Mouse (Mus musculus) heart, embryonic 10.5 days (tissue): Measurements from ENCODE around the gene Wnk4. TPM values are rescaled to one million over a fixed set of nuclear protein-coding genes. Genes with fewer than 3 reads are reported as not detected.
A peak's percentile ranks its signal among the peaks of the same experiment; 100 is the strongest.

Source experiments
- DNase-seq: peaks from one replicate; pipeline ENCODE4 v3.0.0-alpha.2; 2017; ENCODE audit warnings: low spot score
- H3K27ac ChIP-seq: fragments of 300-500 bp; sonication (generic); 2 replicates; pipeline ENCODE4 v1.5.1; 2016; ENCODE audit warnings: mild to moderate bottlenecking
- H3K27me3 ChIP-seq: fragments of 300-500 bp; sonication (generic); 2 replicates; pipeline ENCODE4 v1.6.1; 2016; ENCODE audit warnings: mild to moderate bottlenecking; ENCODE audit not compliant: poor library complexity, insufficient read depth, severe bottlenecking
- H3K36me3 ChIP-seq: fragments of 300-500 bp; sonication (generic); 2 replicates; pipeline ENCODE4 v1.6.1; 2016; ENCODE audit warnings: mild to moderate bottlenecking, moderate library complexity
- H3K4me1 ChIP-seq: fragments of 300-500 bp; sonication (generic); 2 replicates; pipeline ENCODE4 v1.6.1; 2016; ENCODE audit warnings: mild to moderate bottlenecking
- H3K4me3 ChIP-seq: fragments of 300-500 bp; sonication (generic); 2 replicates; pipeline ENCODE4 v1.5.1; 2016; ENCODE audit warnings: mild to moderate bottlenecking, moderate library complexity
- H3K9me3 ChIP-seq: fragments of 300-500 bp; sonication (generic); 2 replicates; pipeline ENCODE4 v1.6.1; 2016; ENCODE audit warnings: mild to moderate bottlenecking, moderate library complexity
- WGBS: fragments of 180-500 bp; shearing (Covaris S2); methylation state at CpG from one replicate; pipeline ENCODE4 v1.1.7; 2016; 5-methylcytosine and 5-hydroxymethylcytosine counted together
- polyA plus RNA-seq: library from polyadenylated mRNA; unstranded; fragments of >200 nt; fragmentation: Nextera tagmentation; extraction: Ambion mirVana; gene quantifications from 2 replicates; pipeline ENCODE4 v1.2.1, GENCODE M21; 2016

Wnk4 gene
- polyA plus RNA-seq, 1 experiment from 2014 or later, result 13.9 TPM

DNA sequence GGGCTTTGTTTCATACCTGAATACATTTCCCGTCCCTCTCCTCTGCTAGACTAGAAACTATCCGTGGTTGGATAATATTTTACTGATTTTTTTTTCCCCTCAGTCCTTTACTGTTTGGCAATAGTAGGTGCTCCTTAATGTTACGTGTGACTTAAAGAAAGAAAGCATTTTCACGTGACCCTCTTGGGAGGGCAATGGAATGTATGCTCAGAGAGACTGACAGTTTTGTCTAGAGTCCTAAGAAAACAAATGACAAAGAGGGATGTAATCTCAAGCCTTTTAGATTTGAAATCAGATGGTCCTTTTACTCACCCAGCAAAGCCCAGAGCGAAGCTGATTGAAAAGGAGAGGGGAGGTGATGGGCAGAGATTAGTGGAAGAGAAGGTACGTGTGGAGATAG lies 5.5 kb downstream of the Wnk4 start:
- no peak for DNase-seq
- 34% methylated on average over 6 of the region's 6 CpGs for WGBS
- H3K27me3 ChIP-seq, result peaks cover 58% of the 10 kb centered on the region
- peaks cover 62% of the 10 kb centered on the region for H3K4me1 ChIP-seq
- H3K27ac ChIP-seq, result no peak overlapping the region
- H3K36me3 ChIP-seq, result no peaks in the 10 kb centered on the region
- no peaks in the 10 kb centered on the region for H3K9me3 ChIP-seq
- H3K4me3 ChIP-seq, result peak overlapping the region; percentile 54; the same call in 1 of the 2 replicates

DNA sequence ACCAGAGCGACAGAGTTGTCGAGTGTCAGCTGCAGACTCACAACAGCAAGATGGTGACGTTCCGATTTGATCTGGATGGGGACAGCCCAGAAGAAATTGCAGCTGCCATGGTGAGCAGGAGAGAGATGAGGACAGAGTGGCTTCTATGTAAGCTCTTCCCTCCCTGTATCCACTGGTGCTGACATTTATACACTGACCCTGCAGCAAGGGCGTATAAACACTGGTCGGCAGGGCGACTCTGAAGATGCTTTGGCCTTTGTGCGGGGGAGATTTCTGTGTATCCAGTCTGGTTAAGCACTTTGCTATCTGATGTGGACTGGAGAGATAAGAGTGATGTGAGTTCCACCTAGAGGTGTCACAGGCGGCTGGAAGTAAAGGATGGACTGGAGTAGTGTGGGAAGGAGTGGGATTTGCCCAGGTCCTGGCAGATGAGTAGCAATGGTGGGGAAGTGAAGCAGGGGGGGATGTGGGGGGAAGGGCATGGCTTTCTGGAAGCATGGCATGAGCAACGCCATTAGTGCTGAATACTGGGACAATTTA lies 9.3 kb downstream of the Wnk4 start:
- no peak for DNase-seq
- WGBS, result 18% methylated on average over 10 of the region's 10 CpGs

GRCm38 (mm10) chr11:101272446-101272845 lies 12.1 kb downstream of the Wnk4 start:
- WGBS, result 85% methylated on average over 3 of the region's 3 CpGs
- DNase-seq, result no peak
- H3K4me1 ChIP-seq, result peaks cover 43% of the 10 kb centered on the region

More for the DNA sequence above, 9.3 kb downstream of the Wnk4 start:
- peaks cover 29% of the 10 kb centered on the region for H3K4me1 ChIP-seq
- no peaks in the 10 kb centered on the region for H3K36me3 ChIP-seq
- peak overlapping the region; percentile 37 for H3K4me3 ChIP-seq
- no peaks in the 10 kb centered on the region for H3K9me3 ChIP-seq
- peaks cover 24% of the 10 kb centered on the region for H3K27me3 ChIP-seq
- peak overlapping the region; percentile 17; the same call in 1 of the 2 replicates for H3K27ac ChIP-seq

DNA sequence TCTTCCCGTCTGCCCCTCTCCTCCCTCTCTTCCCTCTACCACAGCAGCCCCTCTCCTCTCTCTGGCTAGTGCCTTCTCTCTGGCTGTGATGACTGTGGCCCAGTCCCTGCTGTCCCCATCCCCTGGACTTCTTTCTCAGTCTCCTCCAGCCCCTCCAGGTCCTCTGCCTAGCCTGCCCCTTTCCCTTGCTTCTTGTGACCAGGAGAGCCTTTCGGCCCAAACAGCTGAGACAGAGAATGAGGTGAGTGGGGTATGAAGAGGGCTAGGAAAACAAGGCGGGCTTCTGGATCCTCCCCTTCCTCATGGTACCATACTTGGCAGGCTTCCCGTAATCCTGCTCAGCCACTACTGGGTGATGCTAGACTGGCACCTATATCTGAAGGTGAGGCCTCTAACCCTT lies 14.9 kb downstream of the Wnk4 start:
- WGBS, result 72% methylated on average over 4 of the region's 4 CpGs
- Histone ChIP-seq H3K4me3 (no peak overlapping the region), H3K27ac (peak overlapping the region; percentile 42; the same call in 1 of the 2 replicates), H3K4me1 (peaks cover 41% of the 10 kb centered on the region), H3K9me3 (no peaks in the 10 kb centered on the region), H3K27me3 (peaks cover 18% of the 10 kb centered on the region), H3K36me3 (peaks cover 22% of the 10 kb centered on the region)
- DNase-seq, result no peak

More at GRCm38 (mm10) chr11:101272446-101272845, 12.1 kb downstream of the Wnk4 start:
- H3K4me3 ChIP-seq, result no peak overlapping the region
- no peak overlapping the region for H3K27ac ChIP-seq
- H3K36me3 ChIP-seq, result peaks cover 22% of the 10 kb centered on the region
- peaks cover 16% of the 10 kb centered on the region for H3K27me3 ChIP-seq
- no peaks in the 10 kb centered on the region for H3K9me3 ChIP-seq

GRCm38 (mm10) chr11:101276319-101277070 lies 16.1 kb downstream of the Wnk4 start:
- peaks cover 22% of the 10 kb centered on the region for H3K36me3 ChIP-seq
- H3K4me3 ChIP-seq, result peak overlapping the region; percentile 25
- H3K4me1 ChIP-seq, result peaks cover 41% of the 10 kb centered on the region
- DNase-seq, result no peak
- H3K9me3 ChIP-seq, result no peaks in the 10 kb centered on the region
- 34% methylated on average over 27 of the region's 27 CpGs for WGBS
- H3K27ac ChIP-seq, result peak overlapping the region; percentile 53
- H3K27me3 ChIP-seq, result peaks cover 22% of the 10 kb centered on the region

DNA sequence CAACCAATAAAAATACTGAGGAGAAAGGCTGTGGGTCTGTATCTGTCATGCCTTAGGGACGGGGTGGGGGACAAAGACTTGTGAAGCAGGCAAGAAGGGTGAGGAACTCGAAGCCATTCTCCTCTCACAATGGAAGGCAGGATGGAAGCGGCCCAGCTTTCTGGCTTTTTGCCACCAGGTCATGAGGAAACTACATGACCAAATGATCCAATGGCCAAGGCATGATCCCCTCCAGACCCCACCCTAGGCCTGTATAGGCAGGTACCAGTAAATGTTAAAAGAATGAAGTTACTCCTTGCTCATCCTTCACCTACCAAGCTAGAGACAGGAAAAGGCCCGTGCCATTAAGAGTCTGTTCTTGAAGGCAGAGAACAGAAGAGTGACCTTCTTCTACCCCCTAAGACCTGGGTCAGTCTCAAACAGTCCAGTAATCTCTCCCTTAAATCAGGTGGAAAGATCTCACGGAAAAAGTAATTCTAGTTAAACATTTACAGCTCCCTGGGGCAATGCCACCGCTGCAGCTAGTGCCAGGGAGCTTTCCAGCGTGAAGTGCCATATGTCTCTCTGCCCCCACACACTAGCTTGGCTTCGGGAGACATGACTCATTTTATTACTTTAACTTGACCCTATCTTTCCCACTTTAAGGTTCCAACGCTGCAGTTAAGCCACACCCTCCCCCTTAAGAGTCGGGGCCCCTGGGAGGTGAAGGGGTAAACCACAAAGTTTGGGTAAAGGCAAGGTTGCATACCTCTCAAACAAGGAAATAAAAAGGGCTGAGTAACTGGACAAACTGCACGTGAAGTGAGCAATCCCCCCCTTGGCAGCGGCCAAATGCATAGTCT lies 17.2 kb downstream of the Wnk4 start:
- Histone ChIP-seq H3K36me3 (peaks cover 22% of the 10 kb centered on the region), H3K4me3 (peak overlapping the region; percentile 82), H3K4me1 (peaks cover 41% of the 10 kb centered on the region), H3K9me3 (no peaks in the 10 kb centered on the region), H3K27ac (peak overlapping the region; percentile 90), H3K27me3 (peaks cover 22% of the 10 kb centered on the region)
- WGBS, result 70% methylated on average over 12 of the region's 12 CpGs
- no peak for DNase-seq

DNA sequence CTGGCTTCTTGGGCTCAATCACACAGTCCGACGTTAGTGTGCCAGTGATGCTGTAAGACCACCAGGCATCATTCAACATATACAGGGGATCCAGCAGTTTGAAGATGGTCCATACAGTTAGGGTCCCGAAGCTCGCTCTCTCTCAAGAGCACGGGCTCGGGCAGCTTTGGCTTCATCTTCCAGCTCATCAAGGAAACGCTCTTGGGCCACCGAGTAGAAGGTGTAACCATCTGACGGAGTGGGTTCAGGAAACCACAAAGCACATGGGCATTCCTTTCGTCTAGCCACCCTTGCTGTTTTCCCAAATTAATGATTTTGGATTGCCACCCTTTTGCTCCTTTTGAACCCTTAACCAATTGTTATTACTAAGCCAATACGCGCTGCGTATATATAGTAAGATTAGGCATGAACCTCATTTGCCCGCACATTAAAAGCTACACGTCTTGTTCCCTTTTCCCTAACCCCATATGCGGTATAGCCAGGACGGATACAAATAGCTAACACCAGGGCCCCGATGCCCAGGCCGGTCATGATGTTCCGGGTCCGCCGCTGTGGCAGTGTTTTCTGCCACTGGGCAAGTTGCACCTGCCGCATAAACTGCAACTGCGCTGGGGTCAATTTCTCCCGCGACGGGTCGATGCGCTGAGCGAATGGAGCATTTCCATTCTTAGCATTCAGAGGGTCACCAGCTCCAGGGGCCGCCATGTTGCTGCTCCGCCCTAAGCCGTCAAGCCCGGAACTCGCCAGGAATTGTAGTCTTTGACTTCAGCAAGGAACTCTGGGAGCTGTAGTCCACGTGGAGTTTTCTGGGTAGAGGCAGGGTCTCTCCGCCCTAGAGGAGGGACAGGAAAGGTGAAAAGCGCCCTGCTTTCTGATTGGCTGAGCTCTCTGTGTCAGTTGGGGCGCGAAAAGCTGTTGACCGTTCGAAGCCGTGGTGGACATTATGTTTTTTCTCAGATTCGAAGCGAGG lies 18.1 kb downstream of the Wnk4 start, which contains the start of the genes Cntd1 and Coa3:
Gene Cntd1, plus strand, starts transcription at position 790 of the 970 bp plus-strand sequence.
Gene Coa3, minus strand, starts transcription at position 892 of the 970 bp plus-strand sequence.
- H3K36me3 ChIP-seq, result peaks cover 22% of the 10 kb centered on the region
- 10% methylated on average over 45 of the region's 45 CpGs for WGBS
- H3K4me1 ChIP-seq, result peaks cover 41% of the 10 kb centered on the region
- peak within 1 kb of the TSS; percentile 82 for H3K4me3 ChIP-seq
- peaks cover 25% of the 10 kb centered on the region for H3K27me3 ChIP-seq
- no peaks in the 10 kb centered on the region for H3K9me3 ChIP-seq
- H3K27ac ChIP-seq, result peak within 1 kb of the TSS; percentile 90
- peak; percentile 97 for DNase-seq

DNA sequence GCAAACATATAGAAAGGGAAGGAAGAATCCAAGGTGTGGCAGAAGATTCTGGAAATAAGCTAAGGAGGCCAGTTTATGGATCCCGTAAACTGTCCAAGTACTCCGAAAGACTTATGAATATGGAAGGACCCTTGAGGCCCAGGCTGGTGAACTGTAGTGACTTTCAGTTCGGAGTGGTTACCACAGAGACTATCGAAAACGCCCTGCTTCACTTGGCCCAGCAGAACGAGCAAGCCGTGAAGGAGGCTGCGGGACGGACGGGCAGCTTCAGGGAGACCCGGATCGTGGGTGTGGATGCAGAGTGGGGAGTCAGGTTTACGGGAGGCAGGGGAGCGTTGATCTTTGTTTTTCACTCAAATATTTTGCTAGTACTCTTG lies 18.8 kb downstream of the Wnk4 start:
- H3K27ac ChIP-seq, result peak overlapping the region; percentile 90
- H3K4me1 ChIP-seq, result peaks cover 41% of the 10 kb centered on the region
- no peak for DNase-seq
- peaks cover 25% of the 10 kb centered on the region for H3K27me3 ChIP-seq
- peaks cover 22% of the 10 kb centered on the region for H3K36me3 ChIP-seq
- peak overlapping the region; percentile 82 for H3K4me3 ChIP-seq
- H3K9me3 ChIP-seq, result no peaks in the 10 kb centered on the region
- 56% methylated on average over 14 of the region's 14 CpGs for WGBS

DNA sequence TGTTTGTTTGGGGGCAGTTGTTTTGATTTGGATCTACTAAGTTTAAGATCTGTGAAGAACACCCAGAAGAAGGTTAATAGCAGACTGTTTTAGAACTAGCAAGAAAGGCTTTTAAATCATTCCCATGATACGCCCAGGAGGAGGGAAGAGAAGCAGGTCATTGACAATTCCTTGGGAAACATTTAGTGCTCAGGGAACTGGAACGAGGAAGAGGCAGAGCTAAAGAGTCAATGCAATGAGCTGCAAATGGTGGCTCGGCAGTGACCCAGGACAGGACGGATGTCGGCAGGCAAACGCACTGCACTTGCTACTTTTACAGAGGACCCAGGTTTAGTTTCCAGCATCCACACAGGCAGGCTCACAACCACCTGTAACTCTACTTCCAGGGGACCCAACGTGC lies 20.5 kb downstream of the Wnk4 start:
- Histone ChIP-seq H3K4me1 (peaks cover 34% of the 10 kb centered on the region), H3K4me3 (no peak overlapping the region), H3K36me3 (peaks cover 14% of the 10 kb centered on the region; the same call in 1 of the 2 replicates), H3K27ac (no peak overlapping the region), H3K27me3 (peaks cover 20% of the 10 kb centered on the region; the same call in 1 of the 2 replicates), H3K9me3 (no peaks in the 10 kb centered on the region)
- DNase-seq, result no peak
- 52% methylated on average over 7 of the region's 7 CpGs for WGBS

GRCm38 (mm10) chr11:101282896-101283295 lies 22.5 kb downstream of the Wnk4 start:
- 31% methylated on average over 5 of the region's 5 CpGs for WGBS
- Histone ChIP-seq H3K4me1 (peaks cover 13% of the 10 kb centered on the region), H3K27me3 (peaks cover 9% of the 10 kb centered on the region; the same call in 1 of the 2 replicates), H3K27ac (no peak overlapping the region), H3K9me3 (no peaks in the 10 kb centered on the region), H3K36me3 (peaks cover 19% of the 10 kb centered on the region), H3K4me3 (no peak overlapping the region)
- DNase-seq, result no peak

DNA sequence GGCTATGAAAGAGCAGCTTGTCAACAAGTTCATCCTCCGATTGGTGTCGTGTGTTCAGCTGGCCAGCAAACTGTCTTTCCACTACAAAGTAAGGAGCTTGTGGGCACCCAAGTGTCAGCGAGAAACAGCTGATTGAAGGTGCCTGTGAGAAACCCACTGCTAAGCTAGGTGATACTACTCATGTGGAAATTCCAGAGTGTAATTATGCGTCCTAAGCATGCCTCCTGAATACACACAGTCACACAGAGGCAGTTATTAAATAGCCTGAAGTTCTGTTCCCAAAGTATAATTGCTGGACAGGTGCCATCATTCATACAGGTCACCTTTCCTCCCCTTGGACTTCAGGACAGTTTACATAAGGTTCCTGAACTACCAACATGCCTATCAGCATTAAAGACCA lies 23.4 kb downstream of the Wnk4 start:
- peaks cover 7% of the 10 kb centered on the region for H3K4me1 ChIP-seq
- no peak overlapping the region for H3K4me3 ChIP-seq
- H3K36me3 ChIP-seq, result peaks cover 25% of the 10 kb centered on the region
- H3K9me3 ChIP-seq, result no peaks in the 10 kb centered on the region
- 60% methylated on average over 4 of the region's 4 CpGs for WGBS
- no peak overlapping the region for H3K27ac ChIP-seq
- H3K27me3 ChIP-seq, result peaks cover 9% of the 10 kb centered on the region; the same call in 1 of the 2 replicates
- no peak for DNase-seq

GRCm38 (mm10) chr11:101287306-101287705 lies 26.9 kb downstream of the Wnk4 start:
- DNase-seq, result no peak
- 85% methylated on average over 9 of the region's 9 CpGs for WGBS
- Histone ChIP-seq H3K4me1 (no peaks in the 10 kb centered on the region), H3K4me3 (no peak overlapping the region), H3K9me3 (no peaks in the 10 kb centered on the region), H3K27me3 (0 out of 2 replicates have a peak, but pooled peaks cover 3% of the 10 kb centered on the region), H3K36me3 (peaks cover 59% of the 10 kb centered on the region), H3K27ac (no peak overlapping the region)
